Mouse (Mus musculus): Measurements from ENCODE around the gene Pxn. TPM values are rescaled to one million over a fixed set of nuclear protein-coding genes. Genes with fewer than 3 reads are reported as not detected.

The Pxn gene
- polyA plus RNA-seq, 1 experiment from 2014 or later: 39.1 TPM

DNA sequence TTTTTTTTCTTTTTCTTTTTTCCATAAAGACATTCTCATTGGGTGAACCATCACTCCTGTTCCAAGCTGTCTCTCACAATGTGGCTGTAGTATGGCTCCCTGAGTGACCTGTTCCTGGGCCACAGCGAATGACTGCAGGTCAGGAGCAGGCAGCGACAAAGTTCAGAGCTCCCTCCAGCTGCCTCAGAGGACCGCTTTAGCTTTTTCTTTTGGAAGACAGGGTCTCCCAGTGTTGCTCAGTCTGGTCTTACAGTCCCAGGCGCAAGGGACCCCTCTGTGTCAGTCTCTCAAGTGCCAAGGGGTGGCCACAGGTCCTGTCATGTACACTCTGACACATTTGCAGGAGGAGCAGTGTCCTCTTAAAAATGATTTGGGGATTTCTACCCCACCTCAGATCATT is 16.1 kb downstream of the Pxn start:
- Histone ChIP-seq H3K27me3 (ENCODE audit: control insufficient read depth, insufficient read depth, low read length) (no peaks in the 10 kb centered on the region), H3K4me3 (ENCODE audit: low read length) (no peak overlapping the region), H3K27ac (ENCODE audit: low read length) (peak overlapping the region; percentile 72), H3K9ac (ENCODE audit: low read length) (no peak overlapping the region; the same call in 1 of the 2 replicates), H3K4me1 (ENCODE audit: control insufficient read depth, insufficient read depth, low read length) (peaks cover 48% of the 10 kb centered on the region), H3K36me3 (ENCODE audit: control insufficient read depth, insufficient read depth) (peaks cover 2% of the 10 kb centered on the region; the same call in 1 of the 2 replicates), H3K9me3 (replicated peaks; ENCODE audit: control insufficient read depth, low read length) (no peaks in the 10 kb centered on the region), H3K4me2 (ENCODE audit: low read depth, low read length) (no peak overlapping the region)
- 80% methylated on average over 4 of the region's 4 CpGs for WGBS
- no peak for ATAC-seq (replicated peaks; ENCODE audit: extremely low read depth, insufficient read depth, low FRiP score)

DNA sequence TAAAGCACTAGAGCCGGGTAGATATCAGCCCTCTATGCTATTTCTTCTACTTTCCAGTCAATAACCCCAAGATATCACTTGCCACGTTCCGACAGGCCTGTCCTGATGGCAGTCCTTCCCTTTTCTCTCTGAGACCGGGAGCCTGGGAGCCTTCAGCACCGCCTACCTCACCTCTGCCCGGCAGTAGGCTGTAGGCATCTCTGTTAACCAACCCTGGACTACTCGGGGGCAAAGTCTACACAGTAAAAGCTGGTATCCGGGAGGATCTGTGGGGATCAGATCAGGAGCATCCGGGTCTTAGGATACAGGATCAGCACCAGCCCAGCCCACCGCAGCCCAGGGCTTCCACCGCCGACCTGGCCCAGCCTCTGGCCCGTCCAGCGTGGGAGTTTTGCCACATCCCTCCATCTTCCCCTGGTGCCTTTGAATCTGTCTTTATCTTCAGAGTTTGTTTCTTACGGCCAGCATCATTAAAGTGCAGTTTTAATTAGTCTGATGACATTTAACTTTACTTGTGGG is 16.6 kb downstream of the Pxn start:
- Histone ChIP-seq H3K9ac (ENCODE audit: low read length) (no peak overlapping the region; the same call in 1 of the 2 replicates), H3K4me2 (ENCODE audit: low read depth, low read length) (no peak overlapping the region), H3K4me1 (ENCODE audit: control insufficient read depth, insufficient read depth, low read length) (peaks cover 48% of the 10 kb centered on the region), H3K36me3 (ENCODE audit: control insufficient read depth, insufficient read depth) (peaks cover 2% of the 10 kb centered on the region; the same call in 1 of the 2 replicates), H3K27ac (ENCODE audit: low read length) (peak overlapping the region; percentile 72), H3K9me3 (replicated peaks; ENCODE audit: control insufficient read depth, low read length) (no peaks in the 10 kb centered on the region), H3K4me3 (ENCODE audit: low read length) (no peak overlapping the region), H3K27me3 (ENCODE audit: control insufficient read depth, insufficient read depth, low read length) (no peaks in the 10 kb centered on the region)
- WGBS: 67% methylated on average over 15 of the region's 15 CpGs
- ATAC-seq (replicated peaks; ENCODE audit: extremely low read depth, insufficient read depth, low FRiP score): no peak

DNA sequence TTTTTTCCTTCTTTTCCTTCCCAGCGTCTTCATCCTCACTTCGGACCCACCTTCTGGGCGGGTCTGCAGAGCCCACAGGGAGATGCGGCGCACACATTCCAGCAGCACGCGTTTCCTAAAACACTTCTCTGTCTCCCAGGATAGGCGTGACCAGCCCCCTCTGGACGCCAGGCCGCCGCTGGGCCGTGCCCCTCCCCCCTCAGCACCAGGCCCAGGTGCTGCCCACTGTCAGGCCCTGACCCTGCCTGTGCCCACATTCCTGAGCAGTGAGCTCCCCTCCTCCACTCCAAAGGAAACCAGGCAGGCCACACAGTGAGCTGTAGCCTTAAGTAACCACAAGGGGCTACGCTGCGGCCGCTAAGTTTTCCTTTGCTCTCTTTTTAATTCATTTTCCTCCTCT is 17.5 kb downstream of the Pxn start:
- Histone ChIP-seq H3K27ac (ENCODE audit: low read length) (peak overlapping the region; percentile 75), H3K9me3 (replicated peaks; ENCODE audit: control insufficient read depth, low read length) (no peaks in the 10 kb centered on the region), H3K4me3 (ENCODE audit: low read length) (peak overlapping the region; percentile 1; the same call in 1 of the 2 replicates), H3K4me2 (ENCODE audit: low read depth, low read length) (peak overlapping the region; percentile 45), H3K36me3 (ENCODE audit: control insufficient read depth, insufficient read depth) (no peaks in the 10 kb centered on the region), H3K9ac (ENCODE audit: low read length) (peak overlapping the region; percentile 54), H3K27me3 (ENCODE audit: control insufficient read depth, insufficient read depth, low read length) (no peaks in the 10 kb centered on the region), H3K4me1 (ENCODE audit: control insufficient read depth, insufficient read depth, low read length) (peaks cover 54% of the 10 kb centered on the region)
- peak; percentile 46; the same call in 1 of the 2 replicates for ATAC-seq (replicated peaks; ENCODE audit: extremely low read depth, insufficient read depth, low FRiP score)
- WGBS: 15% methylated on average over 15 of the region's 15 CpGs

DNA sequence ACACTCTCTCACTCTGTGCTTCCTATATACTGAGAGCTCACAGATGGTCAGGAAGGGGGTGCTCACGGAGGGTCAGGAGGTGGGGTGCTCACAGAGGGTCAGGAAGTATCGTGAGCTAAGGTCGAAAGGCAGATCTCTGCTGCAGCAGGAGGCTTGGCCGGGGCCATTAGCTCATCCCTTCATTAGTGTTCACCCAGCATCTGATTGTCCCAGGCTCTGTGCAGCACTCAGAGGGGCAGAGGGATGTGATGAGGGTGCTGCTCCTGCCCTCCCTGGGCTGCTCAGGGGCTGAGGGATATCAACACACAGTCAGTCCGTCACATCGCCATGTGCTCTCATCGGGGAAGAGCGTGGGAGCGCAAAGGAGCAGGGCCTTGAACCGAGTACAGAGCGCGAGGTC is 18.0 kb downstream of the Pxn start:
- Histone ChIP-seq H3K9ac (ENCODE audit: low read length) (peak overlapping the region; percentile 54), H3K27ac (ENCODE audit: low read length) (peak overlapping the region; percentile 75), H3K27me3 (ENCODE audit: control insufficient read depth, insufficient read depth, low read length) (no peaks in the 10 kb centered on the region), H3K4me2 (ENCODE audit: low read depth, low read length) (peak overlapping the region; percentile 45), H3K4me1 (ENCODE audit: control insufficient read depth, insufficient read depth, low read length) (peaks cover 59% of the 10 kb centered on the region), H3K9me3 (replicated peaks; ENCODE audit: control insufficient read depth, low read length) (no peaks in the 10 kb centered on the region), H3K36me3 (ENCODE audit: control insufficient read depth, insufficient read depth) (no peaks in the 10 kb centered on the region), H3K4me3 (ENCODE audit: low read length) (no peak overlapping the region)
- 0 out of 2 replicates have a peak, but pooled peaks have one; percentile 8 for ATAC-seq (replicated peaks; ENCODE audit: extremely low read depth, insufficient read depth, low FRiP score)
- WGBS: 41% methylated on average over 12 of the region's 12 CpGs

DNA sequence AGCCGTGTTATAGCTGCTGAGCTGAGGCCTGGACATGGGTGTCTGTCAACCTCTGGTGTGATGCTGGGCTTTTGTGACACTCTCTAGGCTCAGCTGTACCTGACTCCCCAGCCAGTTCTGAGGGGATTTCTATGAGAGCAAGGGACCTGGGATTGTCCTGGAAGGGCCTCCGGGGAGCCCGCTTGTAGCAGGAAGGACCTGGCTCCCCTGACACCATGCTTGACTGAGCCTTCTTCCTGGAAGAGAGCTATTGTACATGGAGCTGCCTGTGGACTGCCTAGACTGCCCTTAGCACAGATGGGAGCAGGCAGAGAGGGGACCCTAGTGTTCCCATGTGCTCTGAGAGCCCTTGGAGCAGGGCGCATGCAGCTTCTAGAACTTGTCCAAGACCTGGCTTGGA is 18.9 kb downstream of the Pxn start:
- H3K27me3 ChIP-seq (ENCODE audit: control insufficient read depth, insufficient read depth, low read length): no peaks in the 10 kb centered on the region
- H3K9ac ChIP-seq (ENCODE audit: low read length): 0 out of 2 replicates have a peak overlapping the region, but pooled peaks have one; percentile 10
- H3K4me1 ChIP-seq (ENCODE audit: control insufficient read depth, insufficient read depth, low read length): peaks cover 63% of the 10 kb centered on the region
- 85% methylated on average over 4 of the region's 4 CpGs for WGBS
- H3K9me3 ChIP-seq (replicated peaks; ENCODE audit: control insufficient read depth, low read length): no peaks in the 10 kb centered on the region
- H3K36me3 ChIP-seq (ENCODE audit: control insufficient read depth, insufficient read depth): no peaks in the 10 kb centered on the region
- no peak overlapping the region for H3K27ac ChIP-seq (ENCODE audit: low read length)
- ATAC-seq (replicated peaks; ENCODE audit: extremely low read depth, insufficient read depth, low FRiP score): no peak
- H3K4me3 ChIP-seq (ENCODE audit: low read length): no peak overlapping the region
- no peak overlapping the region for H3K4me2 ChIP-seq (ENCODE audit: low read depth, low read length)

DNA sequence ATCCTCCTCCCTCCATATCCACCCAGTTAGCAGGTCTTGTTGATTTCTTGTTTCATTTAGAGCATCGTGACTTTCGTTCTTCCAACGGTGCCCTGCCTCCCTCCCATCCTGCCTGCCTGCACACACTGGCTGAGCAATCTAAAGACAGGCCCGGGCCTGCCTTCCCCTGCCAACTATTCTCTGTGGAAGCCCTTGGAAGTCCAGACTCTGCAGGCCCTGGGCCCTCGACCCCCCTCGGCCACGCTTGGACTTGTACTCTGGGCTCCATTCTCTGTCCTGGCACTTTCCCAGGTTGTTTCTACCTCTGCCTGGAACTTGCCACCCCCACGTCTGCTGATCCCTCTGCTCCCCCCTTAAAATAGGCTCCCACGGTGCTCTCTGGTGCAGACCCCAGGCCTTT is 19.5 kb downstream of the Pxn start:
- H3K4me2 ChIP-seq (ENCODE audit: low read depth, low read length): no peak overlapping the region
- H3K4me1 ChIP-seq (ENCODE audit: control insufficient read depth, insufficient read depth, low read length): peaks cover 64% of the 10 kb centered on the region
- H3K4me3 ChIP-seq (ENCODE audit: low read length): no peak overlapping the region
- 73% methylated on average over 9 of the region's 9 CpGs for WGBS
- no peak overlapping the region for H3K9ac ChIP-seq (ENCODE audit: low read length)
- no peaks in the 10 kb centered on the region for H3K36me3 ChIP-seq (ENCODE audit: control insufficient read depth, insufficient read depth)
- no peaks in the 10 kb centered on the region for H3K27me3 ChIP-seq (ENCODE audit: control insufficient read depth, insufficient read depth, low read length)
- no peak for ATAC-seq (replicated peaks; ENCODE audit: extremely low read depth, insufficient read depth, low FRiP score)
- no peaks in the 10 kb centered on the region for H3K9me3 ChIP-seq (replicated peaks; ENCODE audit: control insufficient read depth, low read length)
- no peak overlapping the region for H3K27ac ChIP-seq (ENCODE audit: low read length)

DNA sequence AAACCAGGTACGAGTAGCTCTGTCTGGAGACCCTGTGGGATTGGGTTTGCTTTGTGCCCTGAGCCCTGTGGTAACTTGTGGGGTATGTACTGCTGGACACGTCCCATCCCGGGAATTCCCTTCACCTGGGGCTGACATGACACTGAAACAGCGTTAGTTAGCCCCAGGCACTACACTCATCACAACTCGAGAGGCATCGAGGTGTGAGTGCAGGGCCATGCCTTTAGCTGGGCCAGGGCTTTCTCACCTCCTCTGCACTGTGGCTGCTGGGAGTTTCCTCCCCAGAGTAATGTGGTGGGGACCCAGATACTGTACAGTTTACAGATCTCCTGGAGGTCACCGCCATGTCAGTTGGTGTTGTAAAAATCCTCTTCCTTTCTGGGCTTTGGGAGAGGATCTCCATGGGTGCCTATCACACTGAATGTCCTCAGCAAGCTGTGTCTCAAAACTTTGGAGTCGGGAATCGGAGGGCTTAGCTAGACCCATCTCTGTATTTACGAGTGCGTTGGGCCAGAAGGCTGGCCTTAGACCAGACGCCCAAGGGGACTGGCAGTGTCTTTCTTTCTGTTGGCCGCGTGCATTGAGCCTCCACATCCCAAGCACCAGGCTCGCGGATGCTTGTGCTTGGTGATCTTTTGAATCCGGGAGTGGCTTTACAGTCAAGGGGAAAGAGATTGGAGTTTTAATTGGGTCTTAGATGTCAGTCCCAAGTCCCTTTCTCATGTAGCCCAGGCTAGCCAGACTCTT is 20.2 kb downstream of the Pxn start:
- peaks cover 65% of the 10 kb centered on the region for H3K4me1 ChIP-seq (ENCODE audit: control insufficient read depth, insufficient read depth, low read length)
- WGBS: 89% methylated on average over 17 of the region's 17 CpGs
- H3K36me3 ChIP-seq (ENCODE audit: control insufficient read depth, insufficient read depth): no peaks in the 10 kb centered on the region
- no peak overlapping the region for H3K27ac ChIP-seq (ENCODE audit: low read length)
- H3K4me2 ChIP-seq (ENCODE audit: low read depth, low read length): no peak overlapping the region
- no peaks in the 10 kb centered on the region for H3K9me3 ChIP-seq (replicated peaks; ENCODE audit: control insufficient read depth, low read length)
- H3K9ac ChIP-seq (ENCODE audit: low read length): no peak overlapping the region
- H3K4me3 ChIP-seq (ENCODE audit: low read length): no peak overlapping the region
- H3K27me3 ChIP-seq (ENCODE audit: control insufficient read depth, insufficient read depth, low read length): no peaks in the 10 kb centered on the region
- no peak for ATAC-seq (replicated peaks; ENCODE audit: extremely low read depth, insufficient read depth, low FRiP score)

DNA sequence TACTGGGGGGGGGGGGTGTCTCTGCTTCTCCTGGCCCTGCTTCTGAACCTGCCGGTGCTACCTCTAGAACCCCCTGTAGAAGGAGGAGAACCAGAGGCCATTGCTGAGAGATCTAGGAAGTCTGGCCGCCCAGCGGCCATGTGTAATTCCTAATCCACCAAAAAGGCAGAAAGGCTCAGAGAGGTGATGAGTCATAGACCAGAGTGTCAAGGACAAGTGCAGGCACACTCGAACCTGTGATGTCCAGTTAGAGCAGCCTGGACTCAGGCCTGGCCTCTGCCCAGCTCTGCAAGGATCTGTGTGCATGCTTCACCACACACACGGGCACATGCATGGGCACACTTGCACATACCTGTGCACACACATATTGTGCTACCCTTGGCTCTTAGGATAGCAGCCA is 21.7 kb downstream of the Pxn start:
- H3K4me1 ChIP-seq (ENCODE audit: control insufficient read depth, insufficient read depth, low read length): peaks cover 75% of the 10 kb centered on the region
- no peaks in the 10 kb centered on the region for H3K36me3 ChIP-seq (ENCODE audit: control insufficient read depth, insufficient read depth)
- H3K4me2 ChIP-seq (ENCODE audit: low read depth, low read length): no peak overlapping the region
- H3K27ac ChIP-seq (ENCODE audit: low read length): no peak overlapping the region
- H3K9ac ChIP-seq (ENCODE audit: low read length): no peak overlapping the region
- no peak for ATAC-seq (replicated peaks; ENCODE audit: extremely low read depth, insufficient read depth, low FRiP score)
- WGBS: 66% methylated on average over 5 of the region's 5 CpGs
- no peak overlapping the region for H3K4me3 ChIP-seq (ENCODE audit: low read length)
- H3K9me3 ChIP-seq (replicated peaks; ENCODE audit: control insufficient read depth, low read length): no peaks in the 10 kb centered on the region
- H3K27me3 ChIP-seq (ENCODE audit: control insufficient read depth, insufficient read depth, low read length): no peaks in the 10 kb centered on the region

DNA sequence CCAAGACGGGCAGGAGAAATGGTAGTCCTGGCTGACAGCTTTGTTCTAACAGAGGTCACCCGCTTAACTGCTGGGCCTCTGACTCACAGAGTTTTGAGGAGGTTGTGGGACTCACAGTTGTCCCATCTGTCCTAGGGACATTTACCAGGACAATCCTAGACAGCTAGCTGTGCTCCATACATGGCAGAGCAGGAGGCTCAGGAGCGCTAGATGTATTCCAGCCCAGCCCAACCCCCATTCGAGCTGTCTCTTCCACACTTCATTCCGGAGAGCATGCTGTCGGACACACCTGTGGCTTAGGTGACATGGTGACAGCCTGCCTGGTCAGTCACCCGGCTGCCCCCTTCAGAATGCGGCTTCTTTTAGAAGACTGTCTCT is 22.9 kb downstream of the Pxn start:
- Histone ChIP-seq H3K27ac (ENCODE audit: low read length) (peak overlapping the region; percentile 87), H3K9ac (ENCODE audit: low read length) (peak overlapping the region; percentile 55), H3K27me3 (ENCODE audit: control insufficient read depth, insufficient read depth, low read length) (no peaks in the 10 kb centered on the region), H3K4me2 (ENCODE audit: low read depth, low read length) (peak overlapping the region; percentile 41), H3K4me1 (ENCODE audit: control insufficient read depth, insufficient read depth, low read length) (peaks cover 76% of the 10 kb centered on the region), H3K36me3 (ENCODE audit: control insufficient read depth, insufficient read depth) (no peaks in the 10 kb centered on the region), H3K9me3 (replicated peaks; ENCODE audit: control insufficient read depth, low read length) (no peaks in the 10 kb centered on the region), H3K4me3 (ENCODE audit: low read length) (no peak overlapping the region)
- whole genome bisulfite sequencing: 23% methylated on average over 8 of the region's 8 CpGs
- no peak for ATAC-seq (replicated peaks; ENCODE audit: extremely low read depth, insufficient read depth, low FRiP score)

Data from heart, embryonic 16.5 days (tissue).